Mouse (Mus musculus) kidney, embryonic 16.5 days (tissue): Measurements from ENCODE around the gene Colq. TPM values are rescaled to one million over a fixed set of nuclear protein-coding genes. Genes with fewer than 3 reads are reported as not detected.

Source experiments
- ATAC-seq: fragments of 200-750 bp; cut with Nextera tagmentation; 2 replicates; pipeline ENCODE4 v1.8.0; 2017; ENCODE audit warnings: moderate TSS enrichment; ENCODE audit not compliant: low FRiP score, low TSS enrichment
- H3K27ac ChIP-seq: fragments of 300-500 bp; sonication (generic); 2 replicates; pipeline ENCODE4 v1.5.1; 2014; ENCODE audit warnings: low read length
- H3K27me3 ChIP-seq: fragments of 300-500 bp; sonication (generic); 2 replicates; pipeline ENCODE4 v1.6.1; 2014; ENCODE audit warnings: low read length, control low read depth, mixed read lengths; ENCODE audit not compliant: insufficient read depth
- H3K36me3 ChIP-seq: fragments of 300-500 bp; sonication (generic); 2 replicates; pipeline ENCODE4 v1.6.1; 2014; ENCODE audit warnings: low read length, control low read depth, mixed read lengths; ENCODE audit not compliant: insufficient read depth
- H3K4me1 ChIP-seq: fragments of 300-500 bp; sonication (generic); 2 replicates; pipeline ENCODE4 v1.6.1; 2014; ENCODE audit warnings: low read length, control low read depth, mixed read lengths; ENCODE audit not compliant: insufficient read depth
- H3K4me2 ChIP-seq: fragments of 300-500 bp; sonication (generic); replicated peaks from 2 replicates; pipeline ENCODE4 v1.6.1; 2014; ENCODE audit warnings: low read depth, low read length
- H3K4me3 ChIP-seq: fragments of 300-500 bp; sonication (generic); 2 replicates; pipeline ENCODE4 v1.5.1; 2014; ENCODE audit warnings: mild to moderate bottlenecking, low read length
- H3K9ac ChIP-seq: fragments of 300-500 bp; sonication (generic); replicated peaks from 2 replicates; pipeline ENCODE4 v1.6.1; 2014; ENCODE audit warnings: low read length
- H3K9me3 ChIP-seq: fragments of 300-500 bp; sonication (generic); 2 replicates; pipeline ENCODE4 v1.6.1; 2016; ENCODE audit warnings: low read length, control low read depth
- WGBS: fragments of 180-500 bp; shearing (Covaris S2); extraction: QIAGEN DNeasy Blood & Tissue Kit; methylation state at CpG from one replicate; pipeline ENCODE4 v1.1.7; 2014; 5-methylcytosine and 5-hydroxymethylcytosine counted together
- polyA plus RNA-seq: library from polyadenylated mRNA; unstranded; fragments of >200 nt; fragmentation: Nextera tagmentation; extraction: Ambion mirVana; gene quantifications from 2 replicates; pipeline ENCODE4 v1.2.1, GENCODE M21; 2015

Colq gene
- polyA plus RNA-seq, 1 experiment from 2014 or later, result 3.2 TPM

GRCm38 (mm10) chr14:31482417-31482816 is 108.7 kb downstream of the Colq start:
- no peak for ATAC-seq
- Histone ChIP-seq H3K27me3 (no peaks in the 10 kb centered on the region), H3K9ac (no peak overlapping the region), H3K4me1 (no peaks in the 10 kb centered on the region), H3K36me3 (peaks cover 63% of the 10 kb centered on the region), H3K27ac (no peak overlapping the region), H3K4me3 (no peak overlapping the region), H3K4me2 (no peak overlapping the region), H3K9me3 (no peaks in the 10 kb centered on the region)
- 91% methylated on average over 5 of the region's 5 CpGs for WGBS

DNA sequence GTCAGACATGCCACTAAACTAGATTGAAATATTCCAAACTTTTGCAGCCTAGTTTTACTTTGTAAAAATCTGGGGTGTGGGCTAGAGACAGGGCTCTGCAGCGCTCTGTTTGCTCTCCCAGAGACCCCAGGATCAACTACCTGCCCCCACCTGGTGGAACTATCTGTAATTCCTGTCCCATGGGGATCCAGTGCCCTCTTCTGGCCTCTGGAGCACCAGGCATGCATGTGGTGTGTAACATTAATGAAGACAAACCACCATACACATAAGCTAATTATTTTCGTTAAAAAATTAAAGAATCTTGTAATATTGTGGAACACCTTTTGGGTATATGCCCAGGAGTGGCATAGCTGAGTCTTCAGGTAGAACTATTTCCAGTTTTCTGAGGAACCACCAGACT is 117.8 kb downstream of the Colq start:
- WGBS, result 80% methylated on average over 2 of the region's 2 CpGs
- Histone ChIP-seq H3K4me2 (no peak overlapping the region), H3K9ac (no peak overlapping the region), H3K4me3 (no peak overlapping the region), H3K27ac (no peak overlapping the region), H3K4me1 (no peaks in the 10 kb centered on the region), H3K9me3 (no peaks in the 10 kb centered on the region), H3K27me3 (no peaks in the 10 kb centered on the region), H3K36me3 (peaks cover 3% of the 10 kb centered on the region; the same call in 1 of the 2 replicates)
- no peak for ATAC-seq

Other genes starting within 250 kb of the Colq start
- gene Sh3bp5, start 155.3 kb downstream of the Colq start, polyA plus RNA-seq, result 34.1 and 39.0 TPM in 2 replicates
- 24.9 and 28.0 TPM in 2 replicates for gene Eaf1, start 96.9 kb downstream of the Colq start, polyA plus RNA-seq
- 54.5 and 60.7 TPM in 2 replicates for gene Mettl6, start 96.3 kb downstream of the Colq start, polyA plus RNA-seq
- 7.3 and 8.0 TPM in 2 replicates for gene Gm49387, start 49.5 kb upstream of the Colq start, polyA plus RNA-seq
- gene Btd, start 49.7 kb upstream of the Colq start, polyA plus RNA-seq, result 46.6 and 50.3 TPM in 2 replicates
- 27.0 and 39.3 TPM in 2 replicates for gene Hacl1, start 49.9 kb upstream of the Colq start, polyA plus RNA-seq
- gene Ankrd28, start 239.3 kb upstream of the Colq start, polyA plus RNA-seq, result 7.3 and 7.5 TPM in 2 replicates